Mouse (Mus musculus) forebrain, embryonic 14.5 days (tissue): ENCODE data around the gene Akap11. TPM values are rescaled to one million over a fixed set of nuclear protein-coding genes. Genes with fewer than 3 reads are reported as not detected.
A peak's percentile ranks its signal among the peaks of the same experiment; 100 is the strongest.

ENCODE experiments used
- ATAC-seq: fragments of 200-750 bp; cut with Nextera tagmentation; 2 replicates; pipeline ENCODE4 v1.8.0; 2017; ENCODE audit warnings: mild to moderate bottlenecking, moderate library complexity
- DNase-seq: peaks from one replicate; pipeline ENCODE4 v3.0.0-alpha.2; 2015; ENCODE audit warnings: low spot score
- H3K27ac ChIP-seq: fragments of 300-500 bp; sonication (generic); 2 replicates; pipeline ENCODE4 v1.5.1; 2014; ENCODE audit warnings: low read depth, mild to moderate bottlenecking, control low read depth, low read length, moderate library complexity
- H3K27me3 ChIP-seq: fragments of 300-500 bp; sonication (generic); replicated peaks from 2 replicates; pipeline ENCODE4 v1.6.1; 2014; ENCODE audit warnings: low read length, control low read depth, mixed read lengths; ENCODE audit not compliant: control insufficient read depth, insufficient read depth
- H3K36me3 ChIP-seq: fragments of 300-500 bp; sonication (generic); 2 replicates; pipeline ENCODE4 v1.6.1; 2014; ENCODE audit warnings: low read length, control low read depth; ENCODE audit not compliant: control insufficient read depth, insufficient read depth
- H3K4me1 ChIP-seq: fragments of 300-500 bp; sonication (generic); 2 replicates; pipeline ENCODE4 v1.6.1; 2014; ENCODE audit warnings: antibody characterized with exemption, low read length, control low read depth; ENCODE audit not compliant: control insufficient read depth, insufficient read depth
- H3K4me2 ChIP-seq: fragments of 300-500 bp; sonication (generic); 2 replicates; pipeline ENCODE4 v1.6.1; 2014; ENCODE audit warnings: mild to moderate bottlenecking, control low read depth, low read length
- H3K4me3 ChIP-seq: fragments of 300-500 bp; sonication (generic); 2 replicates; pipeline ENCODE4 v1.5.1; 2014; ENCODE audit warnings: low read depth, low read length, control low read depth
- H3K9ac ChIP-seq: fragments of 300-500 bp; sonication (generic); 2 replicates; pipeline ENCODE4 v1.6.1; 2014; ENCODE audit warnings: mild to moderate bottlenecking, low read length, control low read depth, moderate library complexity
- H3K9me3 ChIP-seq: fragments of 300-500 bp; sonication (generic); replicated peaks from 2 replicates; pipeline ENCODE4 v1.6.1; 2016; ENCODE audit warnings: low read length, control low read depth, mixed read lengths; ENCODE audit not compliant: control insufficient read depth
- WGBS: fragments of 180-500 bp; shearing (Covaris S2); extraction: QIAGEN DNeasy Blood & Tissue Kit; methylation state at CpG from one replicate; pipeline ENCODE4 v1.1.7; 2014; 5-methylcytosine and 5-hydroxymethylcytosine counted together
- polyA plus RNA-seq: library from polyadenylated mRNA; unstranded; fragments of >200 nt; fragmentation: Nextera tagmentation; extraction: Ambion mirVana; gene quantifications from 2 replicates; pipeline ENCODE4 v1.2.1, GENCODE M21; 2014

The Akap11 gene
- polyA plus RNA-seq, 1 experiment from 2014 or later: 27.5 TPM

GRCm38 (mm10) chr14:78534651-78535050 lies 2.0 kb downstream of the Akap11 start:
- no peak overlapping the region for H3K27ac ChIP-seq
- 92% methylated on average over 5 of the region's 5 CpGs for WGBS
- no peak overlapping the region for H3K4me2 ChIP-seq

GRCm38 (mm10) chr14:78533701-78534100 lies 2.9 kb downstream of the Akap11 start:
- Histone ChIP-seq H3K27me3 (no peaks in the 10 kb centered on the region), H3K4me1 (peaks cover 19% of the 10 kb centered on the region)
- 82% methylated on average over 3 of the region's 3 CpGs for WGBS

More at GRCm38 (mm10) chr14:78534651-78535050, 2.0 kb downstream of the Akap11 start:
- Histone ChIP-seq H3K4me1 (peaks cover 19% of the 10 kb centered on the region), H3K36me3 (no peaks in the 10 kb centered on the region), H3K4me3 (no peak overlapping the region), H3K9me3 (no peaks in the 10 kb centered on the region), H3K27me3 (no peaks in the 10 kb centered on the region), H3K9ac (no peak overlapping the region)
- ATAC-seq: no peak
- DNase-seq: no peak

GRCm38 (mm10) chr14:78532345-78532744 lies 4.3 kb downstream of the Akap11 start:
- Histone ChIP-seq H3K4me2 (no peak overlapping the region), H3K9me3 (no peaks in the 10 kb centered on the region), H3K9ac (no peak overlapping the region), H3K27me3 (no peaks in the 10 kb centered on the region), H3K4me3 (no peak overlapping the region), H3K4me1 (peaks cover 15% of the 10 kb centered on the region), H3K27ac (no peak overlapping the region), H3K36me3 (no peaks in the 10 kb centered on the region)
- ATAC-seq: no peak
- DNase-seq: no peak
- WGBS: 96% methylated on average over 6 of the region's 6 CpGs

More at GRCm38 (mm10) chr14:78533701-78534100, 2.9 kb downstream of the Akap11 start:
- DNase-seq (no peak), ATAC-seq (no peak)
- Histone ChIP-seq H3K9me3 (no peaks in the 10 kb centered on the region), H3K4me2 (no peak overlapping the region), H3K9ac (no peak overlapping the region), H3K36me3 (no peaks in the 10 kb centered on the region), H3K4me3 (no peak overlapping the region), H3K27ac (no peak overlapping the region)

- Histone ChIP-seq H3K27ac (no peak overlapping the region), H3K4me1 (peaks cover 9% of the 10 kb centered on the region), H3K36me3 (no peaks in the 10 kb centered on the region), H3K9me3 (no peaks in the 10 kb centered on the region), H3K4me2 (no peak overlapping the region), H3K9ac (no peak overlapping the region), H3K4me3 (no peak overlapping the region), H3K27me3 (no peaks in the 10 kb centered on the region)
- ATAC-seq (no peak), DNase-seq (no peak)
- WGBS: 87% methylated on average over 3 of the region's 3 CpGs
These were observed 6.4 kb downstream of the Akap11 start for GRCm38 (mm10) chr14:78530256-78530655.

GRCm38 (mm10) chr14:78528461-78529425 lies 7.9 kb downstream of the Akap11 start:
- Histone ChIP-seq H3K9ac (no peak overlapping the region), H3K36me3 (no peaks in the 10 kb centered on the region), H3K4me2 (no peak overlapping the region), H3K4me3 (no peak overlapping the region), H3K4me1 (peaks cover 2% of the 10 kb centered on the region), H3K9me3 (no peaks in the 10 kb centered on the region), H3K27me3 (no peaks in the 10 kb centered on the region), H3K27ac (no peak overlapping the region)
- no peak for DNase-seq
- no peak for ATAC-seq
- WGBS: 87% methylated on average over 8 of the region's 8 CpGs

- Histone ChIP-seq H3K27me3 (no peaks in the 10 kb centered on the region), H3K4me2 (no peak overlapping the region), H3K36me3 (no peaks in the 10 kb centered on the region), H3K27ac (no peak overlapping the region), H3K4me1 (no peaks in the 10 kb centered on the region), H3K9me3 (no peaks in the 10 kb centered on the region), H3K4me3 (no peak overlapping the region), H3K9ac (no peak overlapping the region)
- DNase-seq: no peak
- no peak for ATAC-seq
- WGBS: 84% methylated on average over 6 of the region's 6 CpGs
These were observed 9.7 kb downstream of the Akap11 start for GRCm38 (mm10) chr14:78526907-78527306.

- no peak overlapping the region for H3K27ac ChIP-seq
- H3K36me3 ChIP-seq: peaks cover 2% of the 10 kb centered on the region; the same call in 1 of the 2 replicates
- no peak overlapping the region for H3K9ac ChIP-seq
- no peak overlapping the region for H3K4me3 ChIP-seq
- no peaks in the 10 kb centered on the region for H3K9me3 ChIP-seq
- DNase-seq (no peak), ATAC-seq (no peak)
- no peaks in the 10 kb centered on the region for H3K4me1 ChIP-seq
- no peaks in the 10 kb centered on the region for H3K27me3 ChIP-seq
- WGBS: 88% methylated on average over 3 of the region's 3 CpGs
- H3K4me2 ChIP-seq: no peak overlapping the region
These were observed 10.1 kb downstream of the Akap11 start for GRCm38 (mm10) chr14:78526475-78526874.

GRCm38 (mm10) chr14:78525611-78526457 lies 10.8 kb downstream of the Akap11 start:
- Histone ChIP-seq H3K27ac (no peak overlapping the region), H3K4me1 (no peaks in the 10 kb centered on the region), H3K9me3 (no peaks in the 10 kb centered on the region), H3K36me3 (peaks cover 4% of the 10 kb centered on the region; the same call in 1 of the 2 replicates), H3K27me3 (no peaks in the 10 kb centered on the region), H3K9ac (no peak overlapping the region), H3K4me2 (no peak overlapping the region), H3K4me3 (no peak overlapping the region)
- DNase-seq (no peak), ATAC-seq (peak; percentile 40; the same call in 1 of the 2 replicates)
- WGBS: 100% methylated on average over 3 of the region's 3 CpGs
